Mouse (Mus musculus) kidney, adult 11 months (tissue): ENCODE measurements around the gene Tor1aip1.

Experiments used
- DNase-seq: peaks from one replicate; pipeline ENCODE4 v3.0.0; 2022

The Tor1aip1 gene

GRCm38 (mm10) chr1:156028340-156028975 lies 7.8 kb downstream of the Tor1aip1 start:
- no peak for DNase-seq

GRCm38 (mm10) chr1:156027849-156028248 lies 8.4 kb downstream of the Tor1aip1 start:
- no peak for DNase-seq

GRCm38 (mm10) chr1:156024831-156025503 lies 11.3 kb downstream of the Tor1aip1 start:
- DNase-seq, result no peak

GRCm38 (mm10) chr1:156020402-156020801 lies 15.9 kb downstream of the Tor1aip1 start:
- DNase-seq, result no peak

- DNase-seq, result no peak
Measured at GRCm38 (mm10) chr1:156019800-156020199, 16.5 kb downstream of the Tor1aip1 start.

- DNase-seq, result no peak
Measured at GRCm38 (mm10) chr1:156009003-156009402, 27.3 kb downstream of the Tor1aip1 start.

- DNase-seq, result no peak
Measured at GRCm38 (mm10) chr1:156005906-156006305, 30.4 kb downstream of the Tor1aip1 start.

- DNase-seq, result peak; percentile 75
Measured at GRCm38 (mm10) chr1:156003201-156003935, 32.9 kb downstream of the Tor1aip1 start.

- no peak for DNase-seq
Measured at GRCm38 (mm10) chr1:156002366-156002765, 33.9 kb downstream of the Tor1aip1 start.

GRCm38 (mm10) chr1:155995612-155996011 lies 40.7 kb downstream of the Tor1aip1 start:
- no peak for DNase-seq

- DNase-seq, result no peak
Measured at GRCm38 (mm10) chr1:155994524-155994923, 41.8 kb downstream of the Tor1aip1 start.

- no peak for DNase-seq
Measured at GRCm38 (mm10) chr1:155990391-155990790, 45.9 kb downstream of the Tor1aip1 start.

- DNase-seq, result no peak
Measured at GRCm38 (mm10) chr1:155989387-155989786, 46.9 kb downstream of the Tor1aip1 start.

GRCm38 (mm10) chr1:155987625-155988024 lies 48.7 kb downstream of the Tor1aip1 start:
- DNase-seq, result no peak

GRCm38 (mm10) chr1:155974931-155975330 lies 61.3 kb downstream of the Tor1aip1 start:
- DNase-seq, result no peak

GRCm38 (mm10) chr1:155973719-155974379 lies 62.4 kb downstream of the Tor1aip1 start:
- peak; percentile 24 for DNase-seq

GRCm38 (mm10) chr1:155973068-155973718 lies 63.1 kb downstream of the Tor1aip1 start, which contains the start of gene Cep350:
Cep350 (minus strand) TSS chr1:155973255.
- DNase-seq, result peak; percentile 97

GRCm38 (mm10) chr1:155972146-155973067 lies 63.9 kb downstream of the Tor1aip1 start:
- no peak for DNase-seq
